In the genomic region with DNA sequence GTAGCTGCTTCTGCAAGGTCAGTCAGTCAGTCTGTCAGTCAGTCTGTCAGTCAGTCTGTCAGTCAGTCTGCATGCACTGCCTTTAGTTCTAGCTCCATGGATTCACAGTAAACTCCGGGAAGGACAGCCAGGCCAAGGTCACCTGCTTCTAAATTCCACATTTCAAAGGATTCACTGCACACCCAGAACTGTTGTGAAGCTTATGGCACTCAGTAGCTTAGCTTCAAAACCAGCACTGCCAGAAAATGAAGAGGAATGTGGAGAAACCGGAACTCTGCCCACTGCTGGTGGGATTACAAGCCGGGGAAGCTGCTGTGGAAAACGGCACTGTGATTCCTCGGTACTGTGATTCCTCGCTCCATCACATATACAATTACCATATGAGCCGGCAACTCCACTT, we compare ENCODE assay signal across 20 mouse cellular contexts. TPM values are rescaled to one million over a fixed set of nuclear protein-coding genes. Genes with fewer than 3 reads are reported as not detected.
DNase-seq lines count a peak whose midpoint lies in the region; ATAC-seq and TF ChIP-seq lines count a peak whose summit lies in the region.
"Had no signal": no experiment of that assay in that cellular context is flagged by ENCODE, and none has a peak within 500 bp of the region (broad histone marks: within the 10 kb centered on the region; RNA-seq: fewer than 3 reads in every experiment).

No protein-coding gene starts in this region.

- H3K4me3 ChIP-seq in embryonic facial prominence, embryonic 14.5 days (ENCODE audit: low read depth, low read length) = no peak overlapping the region
- no peak overlapping the region for H3K4me3 ChIP-seq in embryonic facial prominence, embryonic 10.5 days
- no peak overlapping the region for H3K4me3 ChIP-seq in layer of hippocampus, adult 2 months
- H3K4me3 ChIP-seq in lung, postnatal 0 days (ENCODE audit: low read depth, low read length) = no peak overlapping the region
- H3K4me3 ChIP-seq in stomach, postnatal 0 days (ENCODE audit: low read depth, low read length) = no peak overlapping the region
- H3K4me3 ChIP-seq: embryonic facial prominence, embryonic 12.5 days; gastrocnemius, adult 2 months; heart, embryonic 13.5 days; hindbrain, embryonic 15.5 days had no signal

- ATAC-seq in embryonic facial prominence, embryonic 14.5 days (ENCODE audit: low read depth) = peak; percentile 41; the same call in 1 of the 2 replicates
- ATAC-seq in lung, postnatal 0 days = no peak
- ATAC-seq in stomach, postnatal 0 days (ENCODE audit: low FRiP score, low TSS enrichment) = no peak
- ATAC-seq: forebrain, embryonic 16.5 days had no signal

- H3K27me3 ChIP-seq in embryonic facial prominence, embryonic 14.5 days (replicated peaks; ENCODE audit: control insufficient read depth, insufficient read depth, low read length) = no peaks in the 10 kb centered on the region
- H3K27me3 ChIP-seq in embryonic facial prominence, embryonic 10.5 days (replicated peaks; ENCODE audit: low read depth, poor library complexity, severe bottlenecking) = no peaks in the 10 kb centered on the region
- H3K27me3 ChIP-seq in lung, postnatal 0 days (replicated peaks; ENCODE audit: insufficient read depth, low read length) = no peaks in the 10 kb centered on the region
- no peaks in the 10 kb centered on the region for H3K27me3 ChIP-seq in stomach, postnatal 0 days (ENCODE audit: control insufficient read depth, insufficient read depth, low read length)
- H3K27me3 ChIP-seq: embryonic facial prominence, embryonic 12.5 days; heart, embryonic 13.5 days; hindbrain, embryonic 15.5 days had no signal

- no peak for TF ChIP-seq EP300 in lung, postnatal 0 days (IDR thresholded peaks at IDR 0.05)
- TF ChIP-seq EP300 in stomach, postnatal 0 days (optimal IDR thresholded peaks at IDR 0.05) = no peak

- TF ChIP-seq CTCF in layer of hippocampus, adult 2 months (conservative IDR thresholded peaks at IDR 0.05) = peak; percentile 35
- peak; percentile 14; the same call in 1 of the 2 replicates for TF ChIP-seq CTCF in lung, postnatal 0 days (IDR thresholded peaks at IDR 0.05)
- TF ChIP-seq CTCF in stomach, postnatal 0 days (IDR thresholded peaks at IDR 0.05; ENCODE audit: low read depth) = 0 out of 2 replicates have a peak, but pooled peaks have one; percentile 15

- no peak overlapping the region for H3K27ac ChIP-seq in embryonic facial prominence, embryonic 14.5 days (replicated peaks; ENCODE audit: low read depth, low read length)
- no peak overlapping the region for H3K27ac ChIP-seq in embryonic facial prominence, embryonic 10.5 days (replicated peaks)
- no peak overlapping the region for H3K27ac ChIP-seq in layer of hippocampus, adult 2 months
- H3K27ac ChIP-seq in lung, postnatal 0 days (ENCODE audit: low read length) = 0 out of 2 replicates have a peak overlapping the region, but pooled peaks have one; percentile 12
- 0 out of 2 replicates have a peak overlapping the region, but pooled peaks have one; percentile 31 for H3K27ac ChIP-seq in stomach, postnatal 0 days (replicated peaks)
- H3K27ac ChIP-seq: embryonic facial prominence, embryonic 12.5 days; gastrocnemius, adult 2 months; heart, embryonic 13.5 days; hindbrain, embryonic 15.5 days had no signal

- DNase-seq in embryonic facial prominence, embryonic 14.5 days (ENCODE audit: low spot score) = peak; percentile 37
- no peak for DNase-seq in embryonic facial prominence, embryonic 10.5 days (ENCODE audit: low spot score)
- no peak for DNase-seq in layer of hippocampus, adult 2 months (ENCODE audit: low spot score in 2 of 2)
- DNase-seq in layer of hippocampus, adult 18-20 months (ENCODE audit: low spot score in 2 of 2) = no peak
- no peak for DNase-seq in lung, postnatal 0 days (ENCODE audit: low spot score)
- DNase-seq in lung, postnatal 14 days = no peak
- no peak for DNase-seq in stomach, postnatal 0 days (ENCODE audit: low spot score)
- DNase-seq in right cerebral cortex, postnatal 4 days = no peak
- DNase-seq: adrenal gland, adult 2 months; cerebellum, adult 11 months; cerebellum, adult 8-10 months; embryo, embryonic 11 days; gastrocnemius, adult 2 months; gastrocnemius, postnatal 25 days; heart, adult 11 months; heart, postnatal 36 days had no signal

- peaks cover 80% of the 10 kb centered on the region for H3K36me3 ChIP-seq in embryonic facial prominence, embryonic 14.5 days (ENCODE audit: control insufficient read depth, insufficient read depth, low read length)
- H3K36me3 ChIP-seq in embryonic facial prominence, embryonic 10.5 days (replicated peaks) = peaks cover 100% of the 10 kb centered on the region
- H3K36me3 ChIP-seq in lung, postnatal 0 days (ENCODE audit: insufficient read depth, low read length) = peaks cover 25% of the 10 kb centered on the region; the same call in 1 of the 2 replicates
- peaks cover 18% of the 10 kb centered on the region; the same call in 1 of the 2 replicates for H3K36me3 ChIP-seq in stomach, postnatal 0 days (ENCODE audit: control insufficient read depth, insufficient read depth, low read length)

- WGBS in embryonic facial prominence, embryonic 14.5 days = 77% methylated on average over 7 of the region's 7 CpGs
- 90% methylated on average over 7 of the region's 7 CpGs for WGBS in embryonic facial prominence, embryonic 10.5 days
- 68% methylated on average over 7 of the region's 7 CpGs for WGBS in lung, postnatal 0 days
- 71% methylated on average over 7 of the region's 7 CpGs for WGBS in stomach, postnatal 0 days

- no peak overlapping the region for H3K4me2 ChIP-seq in embryonic facial prominence, embryonic 14.5 days (ENCODE audit: low read depth, low read length)
- H3K4me2 ChIP-seq in lung, postnatal 0 days (replicated peaks; ENCODE audit: low read depth, low read length) = no peak overlapping the region
- H3K4me2 ChIP-seq in stomach, postnatal 0 days (replicated peaks; ENCODE audit: low read depth) = no peak overlapping the region
- H3K4me2 ChIP-seq: embryonic facial prominence, embryonic 12.5 days; heart, embryonic 13.5 days; hindbrain, embryonic 15.5 days had no signal

- no peaks in the 10 kb centered on the region for H3K4me1 ChIP-seq in embryonic facial prominence, embryonic 14.5 days (ENCODE audit: control insufficient read depth, insufficient read depth, low read length)
- no peaks in the 10 kb centered on the region for H3K4me1 ChIP-seq in embryonic facial prominence, embryonic 10.5 days
- H3K4me1 ChIP-seq in lung, postnatal 0 days (ENCODE audit: insufficient read depth, low read depth, low read length) = no peaks in the 10 kb centered on the region
- H3K4me1 ChIP-seq in stomach, postnatal 0 days (replicated peaks; ENCODE audit: control insufficient read depth, insufficient read depth) = no peaks in the 10 kb centered on the region
- H3K4me1 ChIP-seq: embryonic facial prominence, embryonic 12.5 days; hindbrain, embryonic 15.5 days had no signal

- H3K9me3 ChIP-seq in embryonic facial prominence, embryonic 14.5 days (ENCODE audit: control insufficient read depth, low read length) = no peaks in the 10 kb centered on the region
- no peaks in the 10 kb centered on the region; the same call in 1 of the 2 replicates for H3K9me3 ChIP-seq in embryonic facial prominence, embryonic 10.5 days
- H3K9me3 ChIP-seq in lung, postnatal 0 days (ENCODE audit: low read length) = no peaks in the 10 kb centered on the region
- H3K9me3 ChIP-seq in stomach, postnatal 0 days (ENCODE audit: control insufficient read depth, low read length) = no peaks in the 10 kb centered on the region
- H3K9me3 ChIP-seq: embryonic facial prominence, embryonic 12.5 days; heart, embryonic 13.5 days; hindbrain, embryonic 15.5 days had no signal

- H3K9ac ChIP-seq in embryonic facial prominence, embryonic 14.5 days (ENCODE audit: low read depth, low read length) = no peak overlapping the region
- H3K9ac ChIP-seq in lung, postnatal 0 days (replicated peaks; ENCODE audit: low read depth) = no peak overlapping the region
- no peak overlapping the region for H3K9ac ChIP-seq in stomach, postnatal 0 days (ENCODE audit: low read length)
- H3K9ac ChIP-seq: embryonic facial prominence, embryonic 12.5 days; heart, embryonic 13.5 days; hindbrain, embryonic 15.5 days had no signal

RNA-seq across cellular contexts. Expression of a gene that starts 12.9 kb away (rescaled TPM):
- 6.9 and 7.0 TPM in 2 replicates for polyA plus RNA-seq in embryonic facial prominence, embryonic 14.5 days (2014; fragmentation: Nextera tagmentation; extraction: Ambion mirVana)
- polyA plus RNA-seq in embryonic facial prominence, embryonic 10.5 days (2016; fragmentation: Nextera tagmentation; extraction: Ambion mirVana) = 6.3 and 6.8 TPM in 2 replicates
- 10 to 100 TPM; 63.1 to 64.0 TPM for total RNA-seq in layer of hippocampus, adult 2 months (2021)
- 10 to 100 TPM; 58.7 to 59.3 TPM for total RNA-seq in layer of hippocampus, adult 18-20 months (2021)
- polyA plus RNA-seq in lung, postnatal 0 days (2015; fragmentation: Nextera tagmentation; extraction: Ambion mirVana) = 5.4 and 5.7 TPM in 2 replicates
- polyA plus RNA-seq in stomach, postnatal 0 days (2015; fragmentation: Nextera tagmentation; extraction: Ambion mirVana) = 2.5 and 2.8 TPM in 2 replicates

RNA-seq across cellular contexts. Expression of a gene that starts 26.1 kb away (rescaled TPM):
- 11.9 and 12.9 TPM in 2 replicates for polyA plus RNA-seq in embryonic facial prominence, embryonic 14.5 days (2014; fragmentation: Nextera tagmentation; extraction: Ambion mirVana)
- 15.1 and 15.6 TPM in 2 replicates for polyA plus RNA-seq in embryonic facial prominence, embryonic 10.5 days (2016; fragmentation: Nextera tagmentation; extraction: Ambion mirVana)
- total RNA-seq in layer of hippocampus, adult 2 months (2021) = 10 to 100 TPM; 39.3 to 50.5 TPM
- total RNA-seq in layer of hippocampus, adult 18-20 months (2021) = 10 to 100 TPM; 36.9 to 38.7 TPM
- 8.6 TPM in 2 replicates for polyA plus RNA-seq in lung, postnatal 0 days (2015; fragmentation: Nextera tagmentation; extraction: Ambion mirVana)
- 7.7 and 8.0 TPM in 2 replicates for polyA plus RNA-seq in stomach, postnatal 0 days (2015; fragmentation: Nextera tagmentation; extraction: Ambion mirVana)

Comparison
In these comparisons a context has a peak if more than half of its experiments do, and no peak if none do; other contexts are left out.
1. H3K27ac ChIP-seq: peak in lung, postnatal 0 days (single experiment) and stomach, postnatal 0 days (single experiment); none in embryonic facial prominence, embryonic 14.5 days (single experiment), embryonic facial prominence, embryonic 10.5 days (single experiment) and layer of hippocampus, adult 2 months (single experiment).
2. Peak in every context shown above with its lines, with median percentiles within 50 percentile points of each other: CTCF ChIP-seq.